Mouse (Mus musculus): Measurements from ENCODE around the gene Il33.

GRCm38 (mm10) chr19:29926101-29926755 is 1.3 kb downstream of the Il33 start:
- TF ChIP-seq POLR2A (IDR thresholded peaks at IDR 0.05; ENCODE audit: control insufficient read depth, extremely low read depth, insufficient read depth, low read length, poor library complexity) (no peak), CTCF (IDR thresholded peaks at IDR 0.05; ENCODE audit: borderline replicate concordance, control insufficient read depth, extremely low read depth, insufficient read depth, low read length, poor library complexity) (no peak)

Data from thymus, adult 2 months (tissue).